23 mouse cellular contexts compared by ENCODE assay signal in the genomic region with DNA sequence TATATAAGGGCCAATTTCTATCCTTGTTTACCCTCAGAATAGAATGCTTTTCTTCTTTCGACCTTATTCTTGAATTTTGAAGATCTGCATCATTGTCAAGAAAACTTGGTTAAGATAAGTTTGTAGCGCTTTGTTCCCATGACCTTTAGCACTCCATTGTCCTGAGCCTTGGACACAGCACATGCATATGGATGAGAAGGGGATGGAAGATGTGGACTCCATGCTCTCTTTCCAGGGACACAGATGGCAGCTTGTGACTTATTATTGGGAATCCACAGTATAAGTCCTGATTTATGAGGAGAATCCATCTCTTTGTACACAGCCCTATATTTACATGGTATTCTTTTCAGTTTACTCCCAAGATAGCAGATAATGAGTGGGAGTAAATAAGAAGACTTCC.
DNase-seq lines count a peak whose midpoint lies in the region; ATAC-seq lines count a peak whose summit lies in the region.
"Had no signal": no experiment of that assay in that cellular context is flagged by ENCODE, and none has a peak within 500 bp of the region (broad histone marks: within the 10 kb centered on the region; RNA-seq: fewer than 3 reads in every experiment).

No protein-coding gene starts in this region.

- 0 out of 2 replicates have a peak, but pooled peaks have one; percentile 6 for ATAC-seq in frontal cortex, adult (ENCODE audit: low TSS enrichment)
- ATAC-seq in neural tube, embryonic 11.5 days (ENCODE audit: insufficient read depth, low FRiP score, low TSS enrichment), result peak; percentile 67; the same call in 1 of the 2 replicates
- no peak for ATAC-seq in neural tube, embryonic 15.5 days (ENCODE audit: low FRiP score)
- no peak for ATAC-seq in inflammation-experienced regulatory T-cells, adult 6 months
- ATAC-seq: activated CD4-positive, CD25-positive, alpha-beta regulatory T cell, adult 4 months; forebrain, embryonic 13.5 days; forebrain, embryonic 15.5 days; forebrain, postnatal 0 days; Patski had no signal

- H3K9me3 ChIP-seq in neural tube, embryonic 11.5 days (ENCODE audit: control insufficient read depth, low read length), result no peaks in the 10 kb centered on the region
- no peaks in the 10 kb centered on the region for H3K9me3 ChIP-seq in neural tube, embryonic 15.5 days (replicated peaks)
- H3K9me3 ChIP-seq: embryonic facial prominence, embryonic 10.5 days; embryonic facial prominence, embryonic 12.5 days; forebrain, embryonic 13.5 days; forebrain, embryonic 15.5 days had no signal

- H3K4me1 ChIP-seq in neural tube, embryonic 11.5 days (ENCODE audit: control insufficient read depth, insufficient read depth, low read length), result no peaks in the 10 kb centered on the region
- no peaks in the 10 kb centered on the region for H3K4me1 ChIP-seq in neural tube, embryonic 15.5 days
- H3K4me1 ChIP-seq: embryonic facial prominence, embryonic 10.5 days; embryonic facial prominence, embryonic 12.5 days; forebrain, embryonic 13.5 days; forebrain, embryonic 15.5 days had no signal

- 44% methylated on average over 2 of the region's 2 CpGs for WGBS in neural tube, embryonic 11.5 days
- 35% methylated on average over 2 of the region's 2 CpGs for WGBS in neural tube, embryonic 15.5 days

- H3K36me3 ChIP-seq in neural tube, embryonic 11.5 days (ENCODE audit: control insufficient read depth, insufficient read depth, low read length), result no peaks in the 10 kb centered on the region
- no peaks in the 10 kb centered on the region for H3K36me3 ChIP-seq in neural tube, embryonic 15.5 days
- H3K36me3 ChIP-seq: embryonic facial prominence, embryonic 10.5 days; embryonic facial prominence, embryonic 12.5 days; forebrain, embryonic 15.5 days had no signal

- H3K9ac ChIP-seq in neural tube, embryonic 11.5 days (ENCODE audit: low read length), result no peak overlapping the region
- no peak overlapping the region for H3K9ac ChIP-seq in neural tube, embryonic 15.5 days (replicated peaks)
- H3K9ac ChIP-seq: embryonic facial prominence, embryonic 12.5 days; forebrain, embryonic 13.5 days; forebrain, embryonic 15.5 days; forebrain, postnatal 0 days had no signal

- DNase-seq in frontal cortex, adult 2 months (ENCODE audit: extremely low spot score in 1 of 2, low spot score in 1 of 2), result no peak
- DNase-seq in neural tube, embryonic 11.5 days (ENCODE audit: low spot score), result no peak
- peak; percentile 42 for DNase-seq in embryo, embryonic 10.5 days (ENCODE audit: low spot score)
- peak; percentile 8 for DNase-seq in embryo, embryonic 11 days
- no peak for DNase-seq in MN1 (ENCODE audit: low spot score)
- DNase-seq: adrenal gland, adult 8-10 months; adrenal gland, postnatal 14 days; adrenal gland, postnatal 36 days; cerebellum, adult 11-12 months; cerebellum, adult 2 months; cerebellum, adult 9-10 months; cerebellum, postnatal 10 days; cerebellum, postnatal 25 days; forebrain, postnatal 0 days had no signal

- no peak overlapping the region for H3K4me3 ChIP-seq in neural tube, embryonic 11.5 days (ENCODE audit: low read depth, low read length)
- no peak overlapping the region for H3K4me3 ChIP-seq in neural tube, embryonic 15.5 days (replicated peaks)
- H3K4me3 ChIP-seq: embryonic facial prominence, embryonic 10.5 days; embryonic facial prominence, embryonic 12.5 days; forebrain, embryonic 13.5 days; forebrain, embryonic 15.5 days had no signal

- no peak overlapping the region for H3K27ac ChIP-seq in neural tube, embryonic 11.5 days (ENCODE audit: low read depth, low read length)
- no peak overlapping the region for H3K27ac ChIP-seq in neural tube, embryonic 15.5 days (replicated peaks)
- H3K27ac ChIP-seq: embryonic facial prominence, embryonic 10.5 days; embryonic facial prominence, embryonic 12.5 days; forebrain, embryonic 13.5 days; forebrain, embryonic 15.5 days had no signal

- no peaks in the 10 kb centered on the region for H3K27me3 ChIP-seq in neural tube, embryonic 11.5 days (ENCODE audit: control insufficient read depth, insufficient read depth, low read length)
- H3K27me3 ChIP-seq in neural tube, embryonic 15.5 days (replicated peaks), result no peaks in the 10 kb centered on the region
- H3K27me3 ChIP-seq: embryonic facial prominence, embryonic 12.5 days; forebrain, embryonic 13.5 days; forebrain, embryonic 15.5 days had no signal

- H3K4me2 ChIP-seq in neural tube, embryonic 11.5 days (ENCODE audit: low read depth), result no peak overlapping the region
- H3K4me2 ChIP-seq in neural tube, embryonic 15.5 days, result no peak overlapping the region
- H3K4me2 ChIP-seq: embryonic facial prominence, embryonic 12.5 days; forebrain, embryonic 13.5 days; forebrain, embryonic 15.5 days had no signal

Comparison
In these comparisons a context has a peak if more than half of its experiments do, and no peak if none do; other contexts are left out.
1. ATAC-seq: peak in frontal cortex, adult (single experiment) and neural tube, embryonic 11.5 days (single experiment); none in neural tube, embryonic 15.5 days (single experiment) and inflammation-experienced regulatory T-cells, adult 6 months (single experiment).
2. DNase-seq: peak in embryo, embryonic 10.5 days (single experiment) and embryo, embryonic 11 days (single experiment); none in frontal cortex, adult 2 months (0 of 2), neural tube, embryonic 11.5 days (single experiment) and MN1 (single experiment).